Mouse (Mus musculus): Measurements from ENCODE around the gene Nek1. TPM values are rescaled to one million over a fixed set of nuclear protein-coding genes. Genes with fewer than 3 reads are reported as not detected.

Gene Nek1
- total and polyA plus RNA-seq, 2 experiments: 2.0 to 7.7 TPM

DNA sequence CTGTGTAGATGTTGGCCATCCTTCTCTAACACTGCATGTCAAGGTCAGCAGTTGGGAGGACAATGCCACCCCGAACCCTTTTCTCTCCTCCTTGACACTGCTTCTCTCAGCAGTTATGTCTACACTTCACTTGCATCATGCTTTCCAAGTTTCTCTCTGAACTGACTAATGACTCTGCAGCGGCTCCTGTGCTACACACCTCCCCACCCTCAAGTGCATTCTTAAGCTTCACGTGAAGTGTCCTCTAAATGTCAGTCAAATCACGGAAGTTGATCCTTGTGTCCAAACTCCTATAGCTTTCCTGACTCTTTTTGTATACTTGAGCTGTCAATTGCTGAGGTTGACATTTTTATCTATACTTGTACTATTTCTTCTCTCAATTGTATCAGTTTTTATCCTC lies 117.5 kb downstream of the Nek1 start:
- no peaks in the 10 kb centered on the region for H3K79me2 ChIP-seq (ENCODE audit: control insufficient read depth, insufficient read depth, low read length)
- peaks cover 22% of the 10 kb centered on the region for H3K36me3 ChIP-seq (ENCODE audit: control insufficient read depth, insufficient read depth, low read length)
- TF ChIP-seq POLR2A (IDR thresholded peaks at IDR 0.05; ENCODE audit: extremely low read depth, insufficient read depth, low read length): no peak
- H3K9ac ChIP-seq (ENCODE audit: low read depth, low read length): no peak overlapping the region
- DNase-seq (ENCODE audit: extremely low read depth, low read depth, low spot score): no peak
- no peak overlapping the region for H3K4me3 ChIP-seq (ENCODE audit: insufficient read depth, low read depth, low read length)
- no peaks in the 10 kb centered on the region for H3K4me1 ChIP-seq (ENCODE audit: control insufficient read depth, insufficient read depth, low read length)
- H3K27me3 ChIP-seq (ENCODE audit: control insufficient read depth, insufficient read depth, low read length): no peaks in the 10 kb centered on the region
- H3K27ac ChIP-seq (replicated peaks; ENCODE audit: insufficient read depth, low read depth, low read length): no peak overlapping the region
- WGBS: 97% methylated on average over 4 of the region's 4 CpGs

DNA sequence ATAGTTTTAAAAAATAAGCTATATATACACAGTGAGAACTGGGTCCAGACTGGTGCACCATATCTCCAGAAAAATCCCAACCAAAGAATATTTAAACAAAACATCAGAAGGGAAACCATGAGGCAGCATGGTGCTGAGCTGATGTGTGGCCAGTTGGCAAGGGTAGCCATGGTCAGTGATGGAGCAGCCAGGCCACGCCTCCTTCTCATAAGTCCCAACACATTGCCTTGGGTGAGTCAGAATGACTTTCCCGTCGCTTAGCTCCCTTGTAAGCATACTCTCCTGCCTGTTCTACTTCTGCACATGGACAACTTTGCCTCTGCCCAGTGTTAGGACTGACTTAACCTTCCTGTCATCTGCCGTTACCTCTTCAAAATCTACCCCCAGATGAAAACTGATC lies 118.9 kb downstream of the Nek1 start:
- Histone ChIP-seq H3K27ac (replicated peaks; ENCODE audit: insufficient read depth, low read depth, low read length) (no peak overlapping the region), H3K4me1 (ENCODE audit: control insufficient read depth, insufficient read depth, low read length) (no peaks in the 10 kb centered on the region), H3K4me3 (ENCODE audit: insufficient read depth, low read depth, low read length) (no peak overlapping the region), H3K36me3 (ENCODE audit: control insufficient read depth, insufficient read depth, low read length) (peaks cover 15% of the 10 kb centered on the region), H3K27me3 (ENCODE audit: control insufficient read depth, insufficient read depth, low read length) (no peaks in the 10 kb centered on the region), H3K9ac (ENCODE audit: low read depth, low read length) (no peak overlapping the region), H3K79me2 (ENCODE audit: control insufficient read depth, insufficient read depth, low read length) (no peaks in the 10 kb centered on the region)
- DNase-seq (ENCODE audit: extremely low read depth, low read depth, low spot score): no peak
- 97% methylated on average over 4 of the region's 4 CpGs for WGBS
- TF ChIP-seq CTCF (IDR thresholded peaks at IDR 0.05; ENCODE audit: low read depth, low read length) (no peak), POLR2A (IDR thresholded peaks at IDR 0.05; ENCODE audit: extremely low read depth, insufficient read depth, low read length) (no peak)

DNA sequence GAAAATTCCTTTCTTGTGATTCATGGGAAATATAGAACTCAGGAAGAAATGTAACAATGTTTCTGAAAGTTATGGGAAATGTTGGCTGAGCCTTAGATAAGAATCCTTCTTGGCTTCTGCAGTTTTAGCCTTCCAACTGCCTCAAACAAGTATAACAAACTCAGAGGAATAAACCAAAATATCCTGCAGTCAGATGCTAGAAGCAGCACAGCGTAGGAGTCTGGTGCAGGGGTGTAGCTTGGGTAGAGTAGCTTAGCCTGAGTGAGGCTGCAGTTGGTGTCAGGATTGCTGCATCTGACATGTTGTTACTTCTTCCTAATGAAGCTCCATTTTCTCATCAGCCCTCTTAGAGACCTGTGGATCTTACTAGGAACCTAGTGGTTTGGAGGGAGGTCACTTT lies 128.6 kb downstream of the Nek1 start:
- H3K4me3 ChIP-seq (ENCODE audit: insufficient read depth, low read depth, low read length): no peak overlapping the region
- H3K79me2 ChIP-seq (ENCODE audit: control insufficient read depth, insufficient read depth, low read length): no peaks in the 10 kb centered on the region
- no peak overlapping the region for H3K27ac ChIP-seq (replicated peaks; ENCODE audit: insufficient read depth, low read depth, low read length)
- H3K4me1 ChIP-seq (ENCODE audit: control insufficient read depth, insufficient read depth, low read length): no peaks in the 10 kb centered on the region
- H3K36me3 ChIP-seq (ENCODE audit: control insufficient read depth, insufficient read depth, low read length): peaks cover 33% of the 10 kb centered on the region
- no peak for TF ChIP-seq CTCF (IDR thresholded peaks at IDR 0.05; ENCODE audit: low read depth, low read length)
- TF ChIP-seq POLR2A (IDR thresholded peaks at IDR 0.05; ENCODE audit: extremely low read depth, insufficient read depth, low read length): no peak
- 100% methylated on average over 1 of the region's 1 CpGs for WGBS
- no peaks in the 10 kb centered on the region for H3K27me3 ChIP-seq (ENCODE audit: control insufficient read depth, insufficient read depth, low read length)
- H3K9ac ChIP-seq (ENCODE audit: low read depth, low read length): no peak overlapping the region
- DNase-seq (ENCODE audit: extremely low read depth, low read depth, low spot score): no peak

DNA sequence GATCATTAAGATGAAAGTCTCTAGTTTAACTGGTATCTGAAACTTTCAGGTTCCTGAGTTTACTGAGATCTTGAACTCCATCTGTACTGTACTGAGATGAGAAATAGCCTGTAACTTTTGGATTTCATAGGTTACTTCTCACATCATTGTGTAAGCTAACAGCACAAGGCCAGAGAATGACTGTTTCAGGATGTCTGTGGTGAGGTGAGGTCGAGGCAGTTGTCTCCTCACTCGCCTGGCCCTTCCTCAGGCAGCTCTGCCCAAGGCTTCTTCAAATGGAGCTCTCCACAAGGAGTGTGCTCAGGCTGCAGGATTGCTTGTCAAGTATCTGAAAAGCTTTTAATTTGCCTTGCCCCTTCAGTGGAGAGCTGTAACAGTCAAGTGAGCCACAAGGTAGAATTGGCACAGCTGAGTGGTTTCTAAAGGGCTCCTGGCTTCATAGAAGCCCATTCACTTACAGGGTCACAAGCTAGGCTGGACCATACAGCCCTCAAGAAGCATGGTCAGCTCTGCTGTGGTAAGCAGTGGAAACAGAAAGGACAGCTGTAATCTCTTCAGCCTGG lies 134.4 kb downstream of the Nek1 start:
- TF ChIP-seq CTCF (IDR thresholded peaks at IDR 0.05; ENCODE audit: low read depth, low read length) (no peak), POLR2A (IDR thresholded peaks at IDR 0.05; ENCODE audit: extremely low read depth, insufficient read depth, low read length) (no peak)
- peaks cover 25% of the 10 kb centered on the region for H3K36me3 ChIP-seq (ENCODE audit: control insufficient read depth, insufficient read depth, low read length)
- no peak overlapping the region for H3K9ac ChIP-seq (ENCODE audit: low read depth, low read length)
- H3K27ac ChIP-seq (replicated peaks; ENCODE audit: insufficient read depth, low read depth, low read length): no peak overlapping the region
- DNase-seq (ENCODE audit: extremely low read depth, low read depth, low spot score): no peak
- H3K4me1 ChIP-seq (ENCODE audit: control insufficient read depth, insufficient read depth, low read length): no peaks in the 10 kb centered on the region
- H3K27me3 ChIP-seq (ENCODE audit: control insufficient read depth, insufficient read depth, low read length): no peaks in the 10 kb centered on the region
- no peak overlapping the region for H3K4me3 ChIP-seq (ENCODE audit: insufficient read depth, low read depth, low read length)
- H3K79me2 ChIP-seq (ENCODE audit: control insufficient read depth, insufficient read depth, low read length): no peaks in the 10 kb centered on the region
- 83% methylated on average over 2 of the region's 2 CpGs for WGBS

DNA sequence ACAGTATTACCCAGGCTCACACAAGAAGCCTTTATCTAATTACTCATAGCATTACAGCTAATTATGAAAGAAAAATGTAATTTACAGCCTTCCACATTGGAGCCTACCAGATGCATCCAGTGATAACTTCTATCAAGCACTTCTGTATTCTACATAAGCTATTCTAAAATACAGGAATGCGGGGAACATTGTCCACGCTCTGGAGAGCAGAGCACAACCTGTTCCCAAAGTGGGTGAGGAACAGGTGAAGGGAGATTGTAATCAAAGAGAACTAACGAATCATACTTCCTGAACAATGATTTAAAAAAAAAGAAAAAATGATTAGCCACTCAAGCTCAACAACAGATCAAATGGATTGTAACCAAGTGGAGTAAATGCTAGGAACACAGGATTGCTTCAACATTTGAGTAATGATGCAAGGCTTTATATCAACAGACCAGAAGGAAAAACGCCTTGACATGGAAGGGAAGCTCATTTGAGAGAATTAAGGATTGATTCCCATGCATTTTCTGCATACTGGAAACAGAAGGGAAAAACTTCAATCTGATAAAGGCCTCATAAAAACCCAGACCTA lies 139.7 kb downstream of the Nek1 start:
- Histone ChIP-seq H3K4me3 (ENCODE audit: insufficient read depth, low read depth, low read length) (no peak overlapping the region), H3K36me3 (ENCODE audit: control insufficient read depth, insufficient read depth, low read length) (peaks cover 6% of the 10 kb centered on the region; the same call in 1 of the 2 replicates), H3K9ac (ENCODE audit: low read depth, low read length) (no peak overlapping the region), H3K4me1 (ENCODE audit: control insufficient read depth, insufficient read depth, low read length) (no peaks in the 10 kb centered on the region), H3K27me3 (ENCODE audit: control insufficient read depth, insufficient read depth, low read length) (no peaks in the 10 kb centered on the region), H3K27ac (replicated peaks; ENCODE audit: insufficient read depth, low read depth, low read length) (no peak overlapping the region), H3K79me2 (ENCODE audit: control insufficient read depth, insufficient read depth, low read length) (no peaks in the 10 kb centered on the region)
- peak; percentile 65 for DNase-seq (ENCODE audit: extremely low read depth, low read depth, low spot score)
- 68% methylated on average over 4 of the region's 4 CpGs for WGBS
- TF ChIP-seq POLR2A (IDR thresholded peaks at IDR 0.05; ENCODE audit: extremely low read depth, insufficient read depth, low read length) (no peak), CTCF (IDR thresholded peaks at IDR 0.05; ENCODE audit: low read depth, low read length) (no peak)

DNA sequence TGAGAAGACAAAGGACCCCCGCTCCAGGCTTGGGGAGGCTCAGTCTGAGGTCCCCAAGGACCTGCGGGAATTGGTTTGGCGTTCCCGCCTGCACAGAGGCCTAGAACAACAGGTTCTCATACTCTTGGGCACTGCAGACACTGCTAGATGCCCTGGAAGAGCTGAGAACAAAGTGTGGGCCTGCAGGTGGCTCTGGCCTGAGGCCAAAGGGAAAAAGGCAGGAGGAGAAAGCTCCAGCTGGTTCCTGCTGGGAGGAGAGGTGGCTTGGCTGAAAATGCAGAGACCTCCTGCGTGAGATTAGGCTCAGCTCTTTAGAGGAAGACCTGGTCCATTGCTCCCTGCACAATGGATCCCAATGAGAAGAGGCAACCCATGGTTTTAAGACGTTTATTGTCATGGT lies 148.9 kb downstream of the Nek1 start:
- no peak overlapping the region for H3K27ac ChIP-seq (replicated peaks; ENCODE audit: insufficient read depth, low read depth, low read length)
- 90% methylated on average over 6 of the region's 6 CpGs for WGBS
- H3K79me2 ChIP-seq (ENCODE audit: control insufficient read depth, insufficient read depth, low read length): no peaks in the 10 kb centered on the region
- no peak for DNase-seq (ENCODE audit: extremely low read depth, low read depth, low spot score)
- no peak overlapping the region for H3K9ac ChIP-seq (ENCODE audit: low read depth, low read length)
- TF ChIP-seq POLR2A (IDR thresholded peaks at IDR 0.05; ENCODE audit: extremely low read depth, insufficient read depth, low read length) (no peak), CTCF (IDR thresholded peaks at IDR 0.05; ENCODE audit: low read depth, low read length) (no peak)
- no peaks in the 10 kb centered on the region for H3K36me3 ChIP-seq (ENCODE audit: control insufficient read depth, insufficient read depth, low read length)
- H3K4me1 ChIP-seq (ENCODE audit: control insufficient read depth, insufficient read depth, low read length): no peaks in the 10 kb centered on the region
- no peak overlapping the region for H3K4me3 ChIP-seq (ENCODE audit: insufficient read depth, low read depth, low read length)
- H3K27me3 ChIP-seq (ENCODE audit: control insufficient read depth, insufficient read depth, low read length): no peaks in the 10 kb centered on the region
